Mouse (Mus musculus) kidney, embryonic 14.5 days (tissue): ENCODE data around the gene Clec10a. TPM values are rescaled to one million over a fixed set of nuclear protein-coding genes. Genes with fewer than 3 reads are reported as not detected.

ENCODE experiments used
- ATAC-seq: fragments of 200-750 bp; cut with Nextera tagmentation; 2 replicates; pipeline ENCODE4 v1.8.0; 2017; ENCODE audit warnings: moderate number of reproducible peaks, mild to moderate bottlenecking, moderate TSS enrichment, moderate library complexity; ENCODE audit not compliant: low FRiP score, low TSS enrichment
- H3K27ac ChIP-seq: fragments of 300-500 bp; sonication (generic); 2 replicates; pipeline ENCODE4 v1.5.1; 2014; ENCODE audit warnings: low read depth, mild to moderate bottlenecking, low read length, moderate library complexity, mixed read lengths
- H3K27me3 ChIP-seq: fragments of 300-500 bp; sonication (generic); 2 replicates; pipeline ENCODE4 v1.6.1; 2014; ENCODE audit warnings: mild to moderate bottlenecking, low read length; ENCODE audit not compliant: control insufficient read depth, insufficient read depth
- H3K36me3 ChIP-seq: fragments of 300-500 bp; sonication (generic); 2 replicates; pipeline ENCODE4 v1.6.1; 2014; ENCODE audit warnings: low read length, mixed read lengths; ENCODE audit not compliant: control insufficient read depth, insufficient read depth
- H3K4me1 ChIP-seq: fragments of 300-500 bp; sonication (generic); 2 replicates; pipeline ENCODE4 v1.6.1; 2014; ENCODE audit warnings: low read length, mixed read lengths; ENCODE audit not compliant: control insufficient read depth, insufficient read depth
- H3K4me2 ChIP-seq: fragments of 300-500 bp; sonication (generic); replicated peaks from 2 replicates; pipeline ENCODE4 v1.6.1; 2014; ENCODE audit warnings: low read depth, mild to moderate bottlenecking, low read length
- H3K4me3 ChIP-seq: fragments of 300-500 bp; sonication (generic); 2 replicates; pipeline ENCODE4 v1.5.1; 2014; ENCODE audit warnings: mild to moderate bottlenecking, low read length
- H3K9ac ChIP-seq: fragments of 300-500 bp; sonication (generic); 2 replicates; pipeline ENCODE4 v1.6.1; 2014; ENCODE audit warnings: low read depth, mild to moderate bottlenecking, low read length, moderate library complexity
- H3K9me3 ChIP-seq: fragments of 300-500 bp; sonication (generic); 2 replicates; pipeline ENCODE4 v1.6.1; 2016; ENCODE audit warnings: low read length; ENCODE audit not compliant: control insufficient read depth
- WGBS: fragments of 180-500 bp; shearing (Covaris S2); extraction: QIAGEN DNeasy Blood & Tissue Kit; methylation state at CpG from one replicate; pipeline ENCODE4 v1.1.7; 2014; 5-methylcytosine and 5-hydroxymethylcytosine counted together
- polyA plus RNA-seq: library from polyadenylated mRNA; unstranded; fragments of >200 nt; fragmentation: Nextera tagmentation; extraction: Ambion mirVana; gene quantifications from 2 replicates; pipeline ENCODE4 v1.2.1, GENCODE M21; 2014

The Clec10a gene
- polyA plus RNA-seq, 1 experiment from 2014 or later, result 0.57 TPM

DNA sequence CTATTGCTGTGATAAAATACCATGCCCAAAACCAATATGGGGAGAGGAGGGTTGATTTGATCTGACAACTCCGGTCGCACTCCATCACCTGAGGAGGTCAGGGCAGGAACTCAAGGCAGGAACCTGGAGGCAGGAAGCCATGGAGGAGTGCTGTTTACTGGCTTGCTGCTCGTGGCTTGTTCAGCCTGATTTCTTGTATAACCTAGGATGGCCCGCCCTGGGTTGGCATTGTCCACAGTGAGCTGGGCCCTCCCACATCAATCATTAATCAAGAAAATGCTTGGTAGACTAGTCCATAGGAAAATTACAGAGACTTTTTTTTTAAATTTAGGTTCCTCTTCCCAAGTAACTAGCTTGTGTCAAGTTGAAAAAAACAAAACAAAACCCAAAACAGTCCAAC lies 18.5 kb downstream of the Clec10a start:
- Histone ChIP-seq H3K36me3 (no peaks in the 10 kb centered on the region), H3K9me3 (0 out of 2 replicates have a peak, but pooled peaks cover 2% of the 10 kb centered on the region), H3K4me3 (no peak overlapping the region), H3K27me3 (no peaks in the 10 kb centered on the region), H3K4me1 (no peaks in the 10 kb centered on the region), H3K4me2 (no peak overlapping the region), H3K9ac (no peak overlapping the region), H3K27ac (no peak overlapping the region)
- no peak for ATAC-seq
- WGBS, result 76% methylated on average over 4 of the region's 4 CpGs

DNA sequence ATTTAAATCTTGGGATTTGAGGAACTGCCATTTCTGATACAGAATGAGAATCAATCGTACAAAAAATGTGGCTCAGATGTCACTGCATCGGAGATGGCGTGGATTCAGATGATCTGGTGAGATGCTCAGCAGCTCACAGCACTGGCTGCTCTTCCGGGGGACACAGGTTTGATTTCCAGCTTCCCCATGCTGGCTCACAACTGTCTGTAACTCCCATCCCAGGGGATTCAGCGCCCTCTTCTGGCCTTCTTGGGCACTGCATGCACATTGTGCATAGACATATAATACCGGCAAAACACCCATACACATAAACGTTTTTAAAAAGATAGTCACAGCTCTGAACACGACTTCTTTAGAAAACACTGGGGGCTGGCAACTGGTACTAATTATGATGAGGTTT lies 21.6 kb downstream of the Clec10a start:
- H3K4me1 ChIP-seq, result no peaks in the 10 kb centered on the region
- H3K27me3 ChIP-seq, result no peaks in the 10 kb centered on the region; the same call in 1 of the 2 replicates
- H3K4me3 ChIP-seq, result no peak overlapping the region
- no peak overlapping the region for H3K4me2 ChIP-seq
- 0 out of 2 replicates have a peak, but pooled peaks cover 2% of the 10 kb centered on the region for H3K9me3 ChIP-seq
- ATAC-seq, result no peak
- H3K9ac ChIP-seq, result no peak overlapping the region
- H3K27ac ChIP-seq, result no peak overlapping the region
- 76% methylated on average over 8 of the region's 8 CpGs for WGBS
- H3K36me3 ChIP-seq, result no peaks in the 10 kb centered on the region

DNA sequence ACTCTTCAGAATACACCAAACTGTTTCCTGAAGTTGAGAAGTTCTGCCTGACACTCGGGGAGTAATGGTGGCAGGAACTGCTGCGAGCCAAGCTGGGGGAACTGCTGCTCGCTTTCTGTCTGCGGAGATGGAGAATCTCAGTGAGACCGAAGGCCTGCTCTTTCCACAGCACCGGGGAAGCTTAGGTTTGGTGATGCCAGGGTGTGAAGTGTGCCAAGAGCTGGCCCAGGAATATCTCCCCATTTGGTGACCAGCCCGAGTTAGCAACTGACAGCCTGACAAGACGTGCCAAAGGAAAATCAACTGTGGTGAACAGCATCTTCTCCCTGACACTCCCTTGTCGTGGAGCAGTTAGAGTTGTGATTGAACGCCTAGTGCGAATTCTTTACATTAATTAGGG lies 22.3 kb downstream of the Clec10a start:
- Histone ChIP-seq H3K9ac (no peak overlapping the region), H3K36me3 (no peaks in the 10 kb centered on the region), H3K27me3 (no peaks in the 10 kb centered on the region; the same call in 1 of the 2 replicates), H3K9me3 (0 out of 2 replicates have a peak, but pooled peaks cover 2% of the 10 kb centered on the region), H3K4me3 (no peak overlapping the region), H3K4me2 (no peak overlapping the region), H3K4me1 (no peaks in the 10 kb centered on the region), H3K27ac (no peak overlapping the region)
- no peak for ATAC-seq
- WGBS, result 83% methylated on average over 11 of the region's 11 CpGs

DNA sequence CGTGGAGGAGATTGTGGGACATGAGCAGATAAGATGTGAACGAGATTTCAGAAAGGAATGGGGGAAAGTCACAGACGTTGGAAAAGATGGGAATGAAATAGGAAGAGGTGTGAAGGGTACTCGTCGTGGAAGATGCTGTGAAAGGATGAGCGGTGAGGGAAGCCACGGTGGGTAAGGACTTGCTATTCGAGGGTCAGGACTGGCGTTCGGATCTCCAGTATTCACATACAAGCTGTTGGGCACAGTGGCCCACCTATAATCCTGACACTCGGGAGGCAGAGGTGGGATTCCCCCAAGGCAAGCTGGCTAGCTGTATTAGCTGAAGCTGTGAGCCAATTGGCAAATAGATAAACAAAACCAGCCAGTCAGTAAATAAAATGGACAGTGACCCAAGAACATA lies 22.8 kb downstream of the Clec10a start:
- Histone ChIP-seq H3K4me1 (no peaks in the 10 kb centered on the region), H3K27ac (no peak overlapping the region), H3K27me3 (no peaks in the 10 kb centered on the region; the same call in 1 of the 2 replicates), H3K4me3 (no peak overlapping the region), H3K9me3 (0 out of 2 replicates have a peak, but pooled peaks cover 2% of the 10 kb centered on the region), H3K4me2 (no peak overlapping the region), H3K36me3 (no peaks in the 10 kb centered on the region), H3K9ac (no peak overlapping the region)
- WGBS, result 76% methylated on average over 11 of the region's 11 CpGs
- no peak for ATAC-seq

DNA sequence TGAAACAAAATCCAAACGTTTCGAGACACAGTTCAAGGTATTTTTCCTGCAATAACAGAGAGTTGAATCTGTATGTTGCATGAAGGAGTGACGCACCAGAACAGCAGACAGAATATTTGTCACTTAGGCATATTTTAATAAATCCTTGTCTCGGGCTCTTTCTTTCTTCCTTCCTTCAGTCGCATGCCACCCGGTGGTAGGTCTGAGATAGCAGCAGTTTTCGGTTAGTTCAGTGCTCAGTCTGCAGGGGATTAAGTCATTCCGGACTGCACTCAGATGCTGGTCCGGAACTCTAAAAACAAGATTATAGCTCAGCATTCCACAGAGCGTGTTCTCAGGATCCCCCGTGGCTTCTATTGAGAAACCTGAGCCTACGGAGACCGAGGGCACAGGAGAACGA lies 23.4 kb downstream of the Clec10a start:
- Histone ChIP-seq H3K4me2 (no peak overlapping the region), H3K27me3 (no peaks in the 10 kb centered on the region; the same call in 1 of the 2 replicates), H3K4me1 (no peaks in the 10 kb centered on the region), H3K27ac (no peak overlapping the region), H3K9me3 (0 out of 2 replicates have a peak, but pooled peaks cover 2% of the 10 kb centered on the region), H3K9ac (no peak overlapping the region), H3K36me3 (no peaks in the 10 kb centered on the region), H3K4me3 (no peak overlapping the region)
- ATAC-seq, result no peak
- 41% methylated on average over 14 of the region's 14 CpGs for WGBS

DNA sequence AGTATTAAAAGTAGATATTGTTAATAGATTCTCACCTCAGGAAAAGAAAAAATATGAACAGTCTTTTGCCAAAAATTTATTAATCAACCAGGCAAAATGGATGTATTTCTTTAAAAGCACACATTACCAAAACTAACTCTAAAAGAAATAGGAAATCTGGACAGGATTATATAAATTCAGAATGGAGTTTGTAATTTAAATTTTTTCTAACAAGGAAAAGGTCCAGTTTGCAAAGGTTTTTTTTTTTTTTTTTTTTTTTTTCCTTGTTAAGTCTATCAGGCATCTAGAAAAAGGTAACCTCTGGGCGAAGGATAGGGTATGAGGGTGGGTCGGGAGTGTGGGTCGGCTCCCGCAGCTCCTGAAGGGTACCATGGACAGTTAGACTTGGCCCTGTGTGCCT lies 24.5 kb downstream of the Clec10a start:
- H3K4me3 ChIP-seq, result no peak overlapping the region
- H3K27me3 ChIP-seq, result no peaks in the 10 kb centered on the region; the same call in 1 of the 2 replicates
- ATAC-seq, result no peak
- H3K9me3 ChIP-seq, result 0 out of 2 replicates have a peak, but pooled peaks cover 2% of the 10 kb centered on the region
- H3K36me3 ChIP-seq, result no peaks in the 10 kb centered on the region
- H3K4me1 ChIP-seq, result no peaks in the 10 kb centered on the region
- H3K4me2 ChIP-seq, result no peak overlapping the region
- 98% methylated on average over 4 of the region's 4 CpGs for WGBS
- H3K27ac ChIP-seq, result no peak overlapping the region
- no peak overlapping the region for H3K9ac ChIP-seq

DNA sequence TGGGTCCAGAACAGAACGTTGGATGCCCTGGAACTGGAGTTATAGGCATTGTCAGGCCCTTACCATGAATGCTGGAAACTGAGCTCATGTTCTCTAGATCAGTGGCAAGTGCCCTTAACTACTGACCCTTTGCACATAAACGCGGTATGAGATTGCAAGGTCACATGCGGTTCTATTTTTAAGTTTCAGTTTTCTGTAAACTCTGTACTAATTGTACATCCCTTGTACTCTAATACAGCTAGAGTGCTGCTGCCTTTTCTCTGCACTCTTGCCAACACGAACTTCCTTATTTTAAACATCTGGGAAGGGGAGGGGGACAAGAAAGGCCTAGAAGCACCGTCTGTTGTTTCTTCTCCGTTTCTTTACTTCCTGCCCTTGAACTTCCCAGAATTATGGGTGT lies 29.1 kb downstream of the Clec10a start:
- Histone ChIP-seq H3K4me3 (no peak overlapping the region), H3K27me3 (no peaks in the 10 kb centered on the region; the same call in 1 of the 2 replicates), H3K9me3 (no peaks in the 10 kb centered on the region), H3K36me3 (no peaks in the 10 kb centered on the region), H3K4me2 (no peak overlapping the region), H3K27ac (no peak overlapping the region), H3K9ac (no peak overlapping the region), H3K4me1 (no peaks in the 10 kb centered on the region)
- no peak for ATAC-seq
- 40% methylated on average over 7 of the region's 7 CpGs for WGBS

DNA sequence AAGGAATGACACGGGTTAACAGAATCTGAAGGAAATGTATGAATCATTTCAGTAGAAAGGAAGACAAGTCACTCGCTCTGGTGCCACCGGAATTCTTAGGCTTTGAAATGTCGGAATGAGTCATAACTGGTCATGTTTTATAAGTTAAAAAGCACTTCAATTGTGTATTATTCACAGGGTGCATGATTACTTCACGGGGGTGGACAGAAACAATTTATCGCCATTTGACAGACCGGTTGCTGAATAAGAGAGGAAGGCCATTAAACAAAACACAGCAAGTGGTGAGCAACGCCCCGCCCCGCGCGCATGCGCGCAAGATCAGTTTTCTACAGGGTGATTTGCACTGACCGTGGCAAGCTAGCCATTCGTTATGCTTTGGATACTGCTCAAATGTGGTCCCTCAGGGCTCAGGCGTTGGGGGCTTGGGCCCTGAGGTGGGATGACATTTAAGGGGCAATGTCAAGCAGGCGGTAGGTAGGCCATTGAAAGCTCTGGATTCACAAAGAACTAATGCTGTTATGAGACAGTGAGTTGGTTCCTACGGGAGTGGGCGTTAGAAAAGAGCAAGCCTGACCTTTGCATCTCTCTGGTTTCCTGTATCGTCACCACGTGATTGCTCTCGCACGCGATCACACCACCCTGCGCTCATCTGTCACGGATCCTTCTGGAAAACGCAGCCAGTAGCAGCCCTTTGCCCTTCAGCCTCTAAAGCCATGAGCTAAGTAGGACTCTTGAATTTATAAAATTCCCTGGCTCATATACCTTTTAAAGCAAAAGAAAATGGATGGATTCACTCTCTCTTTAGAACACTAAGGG lies 33.5 kb downstream of the Clec10a start:
- no peak overlapping the region for H3K4me3 ChIP-seq
- H3K27me3 ChIP-seq, result no peaks in the 10 kb centered on the region
- H3K36me3 ChIP-seq, result no peaks in the 10 kb centered on the region
- H3K9ac ChIP-seq, result no peak overlapping the region
- ATAC-seq, result no peak
- no peak overlapping the region for H3K27ac ChIP-seq
- H3K4me1 ChIP-seq, result 0 out of 2 replicates have a peak, but pooled peaks cover 5% of the 10 kb centered on the region
- no peaks in the 10 kb centered on the region for H3K9me3 ChIP-seq
- 79% methylated on average over 28 of the region's 28 CpGs for WGBS
- no peak overlapping the region for H3K4me2 ChIP-seq

DNA sequence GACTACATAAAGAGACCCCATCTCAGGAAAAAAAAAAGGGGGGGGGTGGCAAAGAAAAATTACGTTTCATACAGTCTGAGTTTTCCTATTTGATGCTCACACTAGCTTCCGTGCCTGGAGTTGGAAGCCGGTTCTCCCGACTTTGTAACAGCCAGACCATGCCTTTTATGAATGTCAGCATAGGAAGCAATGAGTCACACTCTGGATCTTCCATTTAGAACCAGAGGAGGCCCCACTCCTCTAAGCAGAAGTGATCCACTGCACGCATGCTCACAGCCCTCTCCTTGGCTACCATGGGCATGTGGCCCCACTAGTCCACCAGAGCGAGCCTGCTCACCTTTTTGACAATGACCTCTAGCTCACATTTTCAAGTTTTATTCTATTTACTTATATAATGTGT lies 35.2 kb downstream of the Clec10a start:
- no peaks in the 10 kb centered on the region for H3K27me3 ChIP-seq
- H3K9ac ChIP-seq, result no peak overlapping the region
- H3K4me3 ChIP-seq, result no peak overlapping the region
- H3K4me1 ChIP-seq, result 0 out of 2 replicates have a peak, but pooled peaks cover 5% of the 10 kb centered on the region
- no peaks in the 10 kb centered on the region for H3K36me3 ChIP-seq
- H3K9me3 ChIP-seq, result no peaks in the 10 kb centered on the region
- ATAC-seq, result no peak
- no peak overlapping the region for H3K27ac ChIP-seq
- H3K4me2 ChIP-seq, result no peak overlapping the region
- 83% methylated on average over 6 of the region's 6 CpGs for WGBS
